Mouse (Mus musculus): Measurements from ENCODE around the gene Depdc7. TPM values are rescaled to one million over a fixed set of nuclear protein-coding genes. Genes with fewer than 3 reads are reported as not detected.

The Depdc7 gene
- polyA plus RNA-seq, 1 experiment from 2014 or later = 3.6 TPM

DNA sequence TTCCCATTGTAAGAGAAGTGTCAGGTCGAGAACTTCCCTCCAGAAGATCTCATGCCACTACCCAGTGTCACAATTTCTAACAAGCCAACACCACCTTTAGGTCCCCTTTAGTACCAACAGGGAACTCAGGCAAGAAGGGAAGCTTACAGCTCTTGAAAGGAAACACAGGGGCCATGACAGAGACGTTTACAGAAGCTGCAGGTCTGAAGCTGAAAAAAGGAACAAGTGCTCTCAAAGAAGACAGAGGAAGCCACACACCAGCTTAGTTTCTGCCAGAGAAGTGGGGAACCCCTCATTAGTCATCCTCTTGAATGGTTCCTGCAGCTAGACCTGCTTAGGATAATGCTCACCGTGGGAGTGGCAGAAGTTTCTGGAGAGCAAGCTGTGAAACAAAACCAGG lies 55.4 kb downstream of the Depdc7 start:
- H3K27me3 ChIP-seq (replicated peaks; ENCODE audit: control insufficient read depth, insufficient read depth, low read length) = no peaks in the 10 kb centered on the region
- H3K4me2 ChIP-seq (ENCODE audit: low read length) = no peak overlapping the region
- WGBS = 58% methylated on average over 3 of the region's 3 CpGs
- H3K4me3 ChIP-seq (ENCODE audit: low read depth, low read length) = no peak overlapping the region
- no peaks in the 10 kb centered on the region for H3K9me3 ChIP-seq (replicated peaks; ENCODE audit: control insufficient read depth, low read length)
- ATAC-seq (no peak), DNase-seq (ENCODE audit: low spot score) (no peak)
- H3K36me3 ChIP-seq (ENCODE audit: control insufficient read depth, insufficient read depth, low read length) = peaks cover 25% of the 10 kb centered on the region
- H3K9ac ChIP-seq (ENCODE audit: low read length) = no peak overlapping the region
- H3K27ac ChIP-seq (ENCODE audit: low read depth, low read length) = no peak overlapping the region
- no peaks in the 10 kb centered on the region for H3K4me1 ChIP-seq (ENCODE audit: control insufficient read depth, insufficient read depth, low read length)

GRCm38 (mm10) chr2:104685418-104685817 lies 57.3 kb downstream of the Depdc7 start:
- peak; percentile 93 for ATAC-seq
- Histone ChIP-seq H3K36me3 (ENCODE audit: control insufficient read depth, insufficient read depth, low read length) (peaks cover 39% of the 10 kb centered on the region), H3K9ac (ENCODE audit: low read length) (no peak overlapping the region)

GRCm38 (mm10) chr2:104684771-104685170 lies 57.9 kb downstream of the Depdc7 start:
- Histone ChIP-seq H3K4me3 (ENCODE audit: low read depth, low read length) (no peak overlapping the region), H3K9me3 (replicated peaks; ENCODE audit: control insufficient read depth, low read length) (no peaks in the 10 kb centered on the region), H3K4me2 (ENCODE audit: low read length) (no peak overlapping the region), H3K4me1 (ENCODE audit: control insufficient read depth, insufficient read depth, low read length) (no peaks in the 10 kb centered on the region), H3K36me3 (ENCODE audit: control insufficient read depth, insufficient read depth, low read length) (peaks cover 40% of the 10 kb centered on the region), H3K9ac (ENCODE audit: low read length) (no peak overlapping the region), H3K27ac (ENCODE audit: low read depth, low read length) (no peak overlapping the region), H3K27me3 (replicated peaks; ENCODE audit: control insufficient read depth, insufficient read depth, low read length) (no peaks in the 10 kb centered on the region)
- DNase-seq (ENCODE audit: low spot score) (no peak), ATAC-seq (no peak)
- WGBS = 96% methylated on average over 4 of the region's 4 CpGs

More at GRCm38 (mm10) chr2:104685418-104685817, 57.3 kb downstream of the Depdc7 start:
- Histone ChIP-seq H3K4me2 (ENCODE audit: low read length) (no peak overlapping the region), H3K4me3 (ENCODE audit: low read depth, low read length) (no peak overlapping the region), H3K27ac (ENCODE audit: low read depth, low read length) (no peak overlapping the region), H3K9me3 (replicated peaks; ENCODE audit: control insufficient read depth, low read length) (no peaks in the 10 kb centered on the region), H3K27me3 (replicated peaks; ENCODE audit: control insufficient read depth, insufficient read depth, low read length) (no peaks in the 10 kb centered on the region), H3K4me1 (ENCODE audit: control insufficient read depth, insufficient read depth, low read length) (no peaks in the 10 kb centered on the region)
- WGBS = 12% methylated on average over 13 of the region's 13 CpGs
- peak; percentile 89 for DNase-seq (ENCODE audit: low spot score)

DNA sequence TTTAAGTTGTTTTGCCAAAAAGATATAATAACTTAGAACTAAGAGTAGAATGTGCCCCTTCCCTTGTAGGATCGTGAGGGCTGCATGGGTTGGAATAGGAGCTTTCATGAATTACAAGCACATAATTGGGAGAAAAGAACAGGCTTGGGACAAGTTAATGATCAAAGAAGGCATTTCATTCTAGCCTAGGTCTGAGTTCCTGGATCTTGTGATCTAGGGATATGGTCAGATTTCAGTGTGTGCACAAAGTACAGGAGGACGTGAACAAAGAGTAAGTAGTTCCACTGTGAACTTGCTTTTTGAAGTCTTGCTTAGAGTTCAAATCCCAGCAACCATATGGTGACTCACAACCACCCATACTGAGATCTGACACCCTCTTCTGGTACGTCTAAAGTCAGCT lies 65.4 kb downstream of the Depdc7 start:
- ATAC-seq = no peak
- Histone ChIP-seq H3K4me1 (ENCODE audit: control insufficient read depth, insufficient read depth, low read length) (no peaks in the 10 kb centered on the region), H3K4me2 (ENCODE audit: low read length) (no peak overlapping the region), H3K9me3 (replicated peaks; ENCODE audit: control insufficient read depth, low read length) (no peaks in the 10 kb centered on the region), H3K4me3 (ENCODE audit: low read depth, low read length) (no peak overlapping the region), H3K27ac (ENCODE audit: low read depth, low read length) (no peak overlapping the region), H3K27me3 (replicated peaks; ENCODE audit: control insufficient read depth, insufficient read depth, low read length) (no peaks in the 10 kb centered on the region), H3K36me3 (ENCODE audit: control insufficient read depth, insufficient read depth, low read length) (peaks cover 31% of the 10 kb centered on the region), H3K9ac (ENCODE audit: low read length) (no peak overlapping the region)
- no peak for DNase-seq (ENCODE audit: low spot score)
- WGBS = 83% methylated on average over 3 of the region's 3 CpGs

Other genes starting within 250 kb of the Depdc7 start
- gene Hipk3, start 248.4 kb downstream of the Depdc7 start, polyA plus RNA-seq (2014; fragmentation: Nextera tagmentation; extraction: Ambion mirVana) = 6.5 and 7.7 TPM in 2 replicates
- gene Cstf3, start 152.4 kb downstream of the Depdc7 start, polyA plus RNA-seq (2014; fragmentation: Nextera tagmentation; extraction: Ambion mirVana) = 75.2 and 92.5 TPM in 2 replicates
- gene Tcp11l1, start 30.7 kb downstream of the Depdc7 start, polyA plus RNA-seq (2014; fragmentation: Nextera tagmentation; extraction: Ambion mirVana) = 43.8 and 52.7 TPM in 2 replicates
- not detected in 2 replicates for gene Pin1rt1, start 26.5 kb downstream of the Depdc7 start, polyA plus RNA-seq (2014; fragmentation: Nextera tagmentation; extraction: Ambion mirVana)
- 13.5 and 15.6 TPM in 2 replicates for gene Qser1, start 73.9 kb upstream of the Depdc7 start, polyA plus RNA-seq (2014; fragmentation: Nextera tagmentation; extraction: Ambion mirVana)
- gene Prrg4, start 107.0 kb upstream of the Depdc7 start, polyA plus RNA-seq (2014; fragmentation: Nextera tagmentation; extraction: Ambion mirVana) = 0.23 TPM in 2 replicates
- 9.2 and 9.7 TPM in 2 replicates for gene Ccdc73, start 124.9 kb upstream of the Depdc7 start, polyA plus RNA-seq (2014; fragmentation: Nextera tagmentation; extraction: Ambion mirVana)